Mouse (Mus musculus) heart, postnatal 10 days (tissue): ENCODE measurements around the gene Cyp20a1. TPM values are rescaled to one million over a fixed set of nuclear protein-coding genes. Genes with fewer than 3 reads are reported as not detected.

Source experiments
- total RNA-seq, 2 experiments: library from RNA; stranded (reverse); gene quantifications; 2 replicates each; pipeline ENCODE4 v1.2.3; 2021

Gene Cyp20a1
- total RNA-seq, 2 experiments from 2014 or later: 17.9 to 18.2 TPM

Other genes starting within 250 kb of the Cyp20a1 start
- 1 to 10 TPM; 7.4 to 9.3 TPM for gene Carf, start 245.1 kb upstream of the Cyp20a1 start, total RNA-seq
- 10 to 100 TPM; 11.2 to 11.9 TPM for gene Wdr12, start 244.7 kb upstream of the Cyp20a1 start, total RNA-seq
- gene Nbeal1, start 162.7 kb upstream of the Cyp20a1 start, total RNA-seq: 10 to 100 TPM; 43.8 to 50.2 TPM
- 10 to 100 TPM; 32.0 to 38.8 TPM for gene Abi2, start 66.3 kb downstream of the Cyp20a1 start, total RNA-seq
- gene Raph1, start 223.8 kb downstream of the Cyp20a1 start, total RNA-seq: 100 to 1,000 TPM; 132 to 182 TPM